Mouse (Mus musculus) thymus, postnatal 0 days (tissue): ENCODE measurements around the gene Ptger3. TPM values are rescaled to one million over a fixed set of nuclear protein-coding genes. Genes with fewer than 3 reads are reported as not detected.

Experiments
- DNase-seq: peaks from one replicate; pipeline ENCODE4 v3.0.0-alpha.2; 2015; ENCODE audit warnings: low spot score
- polyA plus RNA-seq: library from polyadenylated mRNA; unstranded; fragments of >200 nt; fragmentation: Nextera tagmentation; extraction: Ambion mirVana; gene quantifications from 2 replicates; pipeline ENCODE4 v1.2.1, GENCODE M21; 2015

Ptger3 gene
- polyA plus RNA-seq, 1 experiment from 2014 or later: 2.8 TPM

GRCm38 (mm10) chr3:157582626-157583405 is 16.1 kb downstream of the Ptger3 start:
- DNase-seq: no peak

GRCm38 (mm10) chr3:157597837-157598379 is 31.2 kb downstream of the Ptger3 start:
- no peak for DNase-seq

- DNase-seq: no peak
Measured at GRCm38 (mm10) chr3:157604684-157605410, 38.2 kb downstream of the Ptger3 start.

GRCm38 (mm10) chr3:157605411-157605740 is 38.7 kb downstream of the Ptger3 start:
- no peak for DNase-seq

- DNase-seq: no peak
Measured at GRCm38 (mm10) chr3:157613542-157613941, 46.9 kb downstream of the Ptger3 start.

GRCm38 (mm10) chr3:157616949-157617348 is 50.3 kb downstream of the Ptger3 start:
- peak; percentile 75 for DNase-seq

GRCm38 (mm10) chr3:157627407-157627806 is 60.7 kb downstream of the Ptger3 start:
- peak; percentile 11 for DNase-seq

- DNase-seq: no peak
Measured at GRCm38 (mm10) chr3:157630671-157631070, 64.0 kb downstream of the Ptger3 start.

- DNase-seq: no peak
Measured at GRCm38 (mm10) chr3:157631383-157631782, 64.7 kb downstream of the Ptger3 start.

- no peak for DNase-seq
Measured at GRCm38 (mm10) chr3:157634431-157634830, 67.7 kb downstream of the Ptger3 start.

GRCm38 (mm10) chr3:157635713-157636112 is 69.0 kb downstream of the Ptger3 start:
- DNase-seq: no peak

- no peak for DNase-seq
Measured at GRCm38 (mm10) chr3:157636887-157637286, 70.2 kb downstream of the Ptger3 start.

- DNase-seq: no peak
Measured at GRCm38 (mm10) chr3:157637341-157637740, 70.6 kb downstream of the Ptger3 start.

GRCm38 (mm10) chr3:157641634-157642033 is 74.9 kb downstream of the Ptger3 start:
- DNase-seq: no peak

GRCm38 (mm10) chr3:157661622-157662021 is 94.9 kb downstream of the Ptger3 start:
- DNase-seq: no peak

- DNase-seq: no peak
Measured at GRCm38 (mm10) chr3:157664486-157665041, 97.9 kb downstream of the Ptger3 start.

- DNase-seq: no peak
Measured at GRCm38 (mm10) chr3:157665471-157665870, 98.8 kb downstream of the Ptger3 start.

GRCm38 (mm10) chr3:157666142-157666541 is 99.5 kb downstream of the Ptger3 start:
- no peak for DNase-seq

- DNase-seq: no peak
Measured at GRCm38 (mm10) chr3:157686105-157686504, 119.4 kb downstream of the Ptger3 start.

GRCm38 (mm10) chr3:157688419-157689162 is 121.9 kb downstream of the Ptger3 start:
- no peak for DNase-seq
